Mouse (Mus musculus): ENCODE results near the gene Gm12117.

DNA sequence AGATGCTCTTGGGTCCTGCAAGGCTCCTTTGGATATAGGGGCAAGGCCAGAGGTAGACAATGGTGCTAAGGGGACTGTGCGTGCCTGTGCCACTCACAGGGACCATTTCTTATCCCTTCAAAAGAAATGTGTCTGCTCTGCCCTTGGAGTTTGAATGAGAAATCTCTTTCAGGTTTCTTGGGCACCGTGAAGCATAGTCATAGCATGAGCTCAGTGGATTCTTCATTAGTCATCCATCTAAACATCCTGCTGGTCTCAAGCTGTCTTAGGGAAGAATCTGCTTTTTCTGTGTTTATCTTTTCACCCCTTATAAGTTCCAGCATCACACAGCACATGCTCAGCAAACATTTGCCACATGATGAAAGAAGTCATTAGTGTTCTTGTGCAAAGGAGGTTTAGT lies 2.0 kb upstream of the Gm12117 start:
- TF ChIP-seq CTCF (IDR thresholded peaks at IDR 0.05; ENCODE audit: control insufficient read depth, insufficient read depth, low read length) (no peak), POLR2A (IDR thresholded peaks at IDR 0.05; ENCODE audit: borderline replicate concordance, control insufficient read depth, low read depth, low read length) (no peak)

Data from bone marrow, adult 2 months (tissue).